Mouse (Mus musculus) frontal cortex, postnatal 25 days (tissue): ENCODE measurements around the gene Bloc1s3.

Experiments
- DNase-seq, 2 experiments: peaks; one replicate each; pipeline ENCODE4 v3.0.0; 2022; ENCODE audit warnings: low spot score in 2 of 2

Gene Bloc1s3

DNA sequence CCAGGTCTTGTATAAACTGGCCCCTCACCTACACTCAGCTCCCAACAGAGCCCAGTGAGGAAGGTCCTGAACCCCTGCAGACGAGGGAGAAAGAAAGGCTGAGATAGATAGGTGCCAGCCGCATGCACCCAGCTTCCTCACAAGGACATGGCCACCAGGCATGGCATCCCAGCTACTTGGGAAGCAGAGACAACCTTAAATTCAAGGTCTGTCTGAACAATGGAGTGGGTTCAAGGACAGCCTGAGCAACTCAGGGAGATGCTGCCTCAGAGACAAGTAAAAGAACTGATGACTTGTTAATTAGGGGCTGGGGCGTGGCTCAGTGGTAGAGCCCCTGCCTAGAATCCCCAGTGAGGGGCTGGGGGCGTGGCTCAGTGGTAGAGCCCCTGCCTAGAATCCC, 53.0 kb downstream of the Bloc1s3 start:
- DNase-seq = no peak
